Mouse (Mus musculus) 416B (cell line): ENCODE data around the gene Slfn5.
A peak's percentile ranks its signal among the peaks of the same experiment; 100 is the strongest.
"Not testable (repeated sequence)": the region's sequence is repeated elsewhere in the genome, so short reads cannot be mapped to it uniquely, and the experiment has no call there.

Experiments
- DNase-seq: peaks from one replicate; pipeline ENCODE4 v3.0.0; 2011; ENCODE audit warnings: low read depth

Gene Slfn5

GRCm38 (mm10) chr11:82945636-82946035, 5.5 kb upstream of the Slfn5 start:
- no peak for DNase-seq

GRCm38 (mm10) chr11:82947457-82947856, 3.7 kb upstream of the Slfn5 start:
- DNase-seq = no peak

- DNase-seq = no peak
Measured at GRCm38 (mm10) chr11:82949036-82949435, 2.1 kb upstream of the Slfn5 start.

GRCm38 (mm10) chr11:82951865-82952611, 889 bp downstream of the Slfn5 start:
- DNase-seq = peak; percentile 71

GRCm38 (mm10) chr11:82952612-82953542, 1.7 kb downstream of the Slfn5 start:
- peak; percentile 90 for DNase-seq

- DNase-seq = no peak
Measured at GRCm38 (mm10) chr11:82954631-82955030, 3.5 kb downstream of the Slfn5 start.

- peak; percentile 45 for DNase-seq
Measured at GRCm38 (mm10) chr11:82956925-82957324, 5.8 kb downstream of the Slfn5 start.

- peak; percentile 70 for DNase-seq
Measured at GRCm38 (mm10) chr11:82959613-82960012, 8.5 kb downstream of the Slfn5 start.

GRCm38 (mm10) chr11:82961743-82962142, 10.6 kb downstream of the Slfn5 start:
- no peak for DNase-seq

GRCm38 (mm10) chr11:82962215-82962614, 11.1 kb downstream of the Slfn5 start:
- DNase-seq = no peak

- no peak for DNase-seq
Measured at GRCm38 (mm10) chr11:82970712-82971589, 19.8 kb downstream of the Slfn5 start.

GRCm38 (mm10) chr11:82971590-82971974, 20.4 kb downstream of the Slfn5 start:
- no peak for DNase-seq

- DNase-seq = peak; percentile 56
Measured at GRCm38 (mm10) chr11:82973916-82974315, 22.8 kb downstream of the Slfn5 start.

- not testable (repeated sequence) for DNase-seq
Measured at GRCm38 (mm10) chr11:82982409-82982808, 31.3 kb downstream of the Slfn5 start.

GRCm38 (mm10) chr11:82983193-82983592, 32.0 kb downstream of the Slfn5 start:
- no peak for DNase-seq

GRCm38 (mm10) chr11:82987621-82988020, 36.5 kb downstream of the Slfn5 start:
- no peak for DNase-seq

- no peak for DNase-seq
Measured at GRCm38 (mm10) chr11:82989357-82989756, 38.2 kb downstream of the Slfn5 start.

- DNase-seq = peak; percentile 62
Measured at GRCm38 (mm10) chr11:82990612-82991385, 39.6 kb downstream of the Slfn5 start.

GRCm38 (mm10) chr11:82991469-82992166, 40.5 kb downstream of the Slfn5 start, which contains the start of gene Slfn9:
Gene Slfn9 (minus strand): TSS chr11:82991830.
- peak; percentile 79 for DNase-seq

- peak; percentile 57 for DNase-seq
Measured at GRCm38 (mm10) chr11:83013356-83013755, 62.2 kb downstream of the Slfn5 start.
